ENCODE assay signal across 9 mouse cellular contexts in genomic region chr8:45001577-45002197, GRCm38 (mm10).
DNase-seq lines count a peak whose midpoint lies in the region.
"Had no signal": no experiment of that assay in that cellular context is flagged by ENCODE, and none has a peak within 500 bp of the region (broad histone marks: within the 10 kb centered on the region; RNA-seq: fewer than 3 reads in every experiment).

No protein-coding gene starts in this region.

- peaks cover 68% of the 10 kb centered on the region for H3K4me1 ChIP-seq in embryonic facial prominence, embryonic 10.5 days

- 18% methylated on average over 8 of the region's 8 CpGs for WGBS in embryonic facial prominence, embryonic 10.5 days

- H3K9me3 ChIP-seq in embryonic facial prominence, embryonic 10.5 days: no peaks in the 10 kb centered on the region

- no peak overlapping the region for H3K4me3 ChIP-seq in embryonic facial prominence, embryonic 10.5 days

- 0 out of 2 replicates have a peak, but pooled peaks cover 5% of the 10 kb centered on the region for H3K36me3 ChIP-seq in embryonic facial prominence, embryonic 10.5 days (replicated peaks)

- H3K27ac ChIP-seq in embryonic facial prominence, embryonic 10.5 days (replicated peaks): peak overlapping the region; percentile 61

- no peaks in the 10 kb centered on the region for H3K27me3 ChIP-seq in embryonic facial prominence, embryonic 10.5 days (replicated peaks; ENCODE audit: low read depth, poor library complexity, severe bottlenecking)

- peak; percentile 49 for DNase-seq in gastrocnemius, adult 18-20 months (ENCODE audit: low spot score)
- DNase-seq in gastrocnemius, postnatal 10 days: no peak
- peak; percentile 78 for DNase-seq in embryonic facial prominence, embryonic 10.5 days (ENCODE audit: low spot score)
- peak; percentile 47 for DNase-seq in heart, postnatal 4 days
- DNase-seq in lung, postnatal 25 days (ENCODE audit: low spot score): peak; percentile 24
- DNase-seq in right cerebral cortex, postnatal 25 days: no peak
- DNase-seq in thymus, adult 18-20 months: no peak
- DNase-seq in ovary, adult 18-20 months (ENCODE audit: low spot score): no peak
- DNase-seq: layer of hippocampus, adult 9-11 months had no signal

Comparison
In these comparisons a context has a peak if more than half of its experiments do, and no peak if none do; other contexts are left out.
1. DNase-seq: peak in gastrocnemius, adult 18-20 months (single experiment), embryonic facial prominence, embryonic 10.5 days (single experiment), heart, postnatal 4 days (single experiment) and lung, postnatal 25 days (single experiment); none in gastrocnemius, postnatal 10 days (single experiment), right cerebral cortex, postnatal 25 days (single experiment), thymus, adult 18-20 months (0 of 2) and ovary, adult 18-20 months (single experiment).